Mouse (Mus musculus) heart, adult 2 months (tissue): ENCODE measurements at regions not wholly inside any gene's neighbourhood (a gene's known extent, or its start where the extent isn't known, plus 50 kb on each side); places are given as distances from the start of the nearest gene placed in this dataset.
"Not testable (repeated sequence)": the region's sequence is repeated elsewhere in the genome, so short reads cannot be mapped to it uniquely, and the experiment has no call there.

Experiments used
- DNase-seq, 2 experiments: peaks; one replicate each; pipeline ENCODE4 v3.0.0; 2021
- H3K27ac ChIP-seq: fragments of 200-600 bp; 2 replicates; pipeline ENCODE4 v1.8.1; 2022
- H3K27me3 ChIP-seq: fragments of 200-500 bp; 2 replicates; pipeline ENCODE4 v1.6.1; 2012; ENCODE audit warnings: mild to moderate bottlenecking, low read length, inconsistent platforms, mixed read lengths; ENCODE audit not compliant: control insufficient read depth, insufficient read depth
- H3K36me3 ChIP-seq: fragments of 200-500 bp; 2 replicates; pipeline ENCODE4 v1.6.1; 2012; ENCODE audit warnings: low read length, inconsistent platforms; ENCODE audit not compliant: control insufficient read depth, insufficient read depth
- H3K4me1 ChIP-seq: fragments of 200-500 bp; 2 replicates; pipeline ENCODE4 v1.6.1; 2011; ENCODE audit warnings: low read length; ENCODE audit not compliant: control insufficient read depth, insufficient read depth
- H3K4me3 ChIP-seq: fragments of 200-600 bp; 2 replicates; pipeline ENCODE4 v1.8.1; 2022
- H3K79me2 ChIP-seq: fragments of 200-500 bp; replicated peaks from 2 replicates; pipeline ENCODE4 v1.6.1; 2012; ENCODE audit warnings: mild to moderate bottlenecking, inconsistent platforms, low read length, moderate library complexity, mixed read lengths; ENCODE audit not compliant: control insufficient read depth, insufficient read depth
- H3K9ac ChIP-seq: fragments of 200-500 bp; 2 replicates; pipeline ENCODE4 v1.6.1; 2012; ENCODE audit warnings: low read depth, mild to moderate bottlenecking, control low read depth, inconsistent platforms, low read length, mixed read lengths
- CTCF ChIP-seq: fragments of 200-600 bp; IDR thresholded peaks from 2 replicates; pipeline ENCODE4 v1.8.1; 2022; ENCODE audit warnings: antibody characterized with exemption, mild to moderate bottlenecking, moderate library complexity
- EP300 ChIP-seq: fragments of 200-500 bp; IDR thresholded peaks from 2 replicates; pipeline ENCODE4 v1.6.1; 2011; ENCODE audit warnings: low read depth, low read length, control low read depth; ENCODE audit not compliant: insufficient read depth
- POLR2A ChIP-seq: fragments of 200-500 bp; IDR thresholded peaks from 2 replicates; pipeline ENCODE4 v1.6.1; 2011; ENCODE audit warnings: mild to moderate bottlenecking, low read depth, low read length, control low read depth; ENCODE audit not compliant: insufficient read depth
- WGBS: fragments of 180-500 bp; shearing (Covaris S2); methylation state at CpG from one replicate; pipeline ENCODE4 v1.1.7; 2018; 5-methylcytosine and 5-hydroxymethylcytosine counted together
- intact Hi-C: fragments of 180-260 bp; cut with DNase I; formaldehyde crosslinking; loops from one replicate; pipeline ENCODE4 v1.15.1; 2025

DNA sequence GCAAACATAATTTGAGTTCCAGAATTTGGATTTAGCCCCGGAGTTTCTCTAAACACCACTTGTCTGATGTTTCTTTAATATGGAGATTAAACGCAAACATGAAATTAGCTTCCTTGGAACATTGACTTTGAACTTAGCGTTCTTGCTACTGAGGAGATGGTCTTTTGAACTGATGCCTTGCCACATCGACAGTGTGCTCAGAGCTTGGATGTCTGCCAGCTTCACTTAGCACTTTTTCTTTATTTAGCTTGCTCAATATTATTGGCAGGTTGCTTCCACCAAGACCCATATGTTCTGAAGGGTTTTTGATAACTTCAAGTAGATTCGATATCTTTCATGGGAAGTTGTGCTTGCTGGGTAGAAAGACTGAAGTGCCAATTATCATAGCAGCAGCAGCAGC lies 143.5 kb downstream of the Mterf1b start:
- no peak for TF ChIP-seq CTCF
- no peak for TF ChIP-seq EP300
- TF ChIP-seq POLR2A: no peak
- no peak overlapping the region for H3K4me3 ChIP-seq
- H3K36me3 ChIP-seq: no peaks in the 10 kb centered on the region
- H3K27me3 ChIP-seq: no peaks in the 10 kb centered on the region
- intact Hi-C loops: no loop called here
- H3K27ac ChIP-seq: no peak overlapping the region
- no peak overlapping the region for H3K9ac ChIP-seq
- no peaks in the 10 kb centered on the region for H3K4me1 ChIP-seq
- DNase-seq: no peak
- H3K79me2 ChIP-seq: no peaks in the 10 kb centered on the region
- WGBS: 44% methylated on average over 5 of the region's 5 CpGs

DNA sequence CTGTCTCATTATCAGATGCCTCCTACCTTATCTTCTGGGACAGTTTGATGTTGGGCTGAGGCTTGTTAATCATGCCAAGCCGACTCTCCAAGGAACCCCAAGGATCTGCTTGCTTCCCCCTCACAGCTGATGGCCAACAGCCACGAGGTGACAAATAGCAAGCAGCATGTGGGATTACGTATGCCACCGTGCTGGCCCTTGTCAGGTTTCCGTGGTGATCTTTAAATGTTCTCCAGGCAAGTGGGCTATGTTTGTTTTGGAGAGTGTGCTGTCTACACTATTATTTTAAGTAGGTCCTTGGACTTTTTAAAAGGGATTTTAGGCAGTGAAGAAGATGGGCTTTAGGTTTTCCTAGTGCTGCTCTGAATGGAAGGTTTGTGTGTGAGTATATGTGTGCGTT lies 149.8 kb downstream of the Mterf1b start:
- no peaks in the 10 kb centered on the region for H3K36me3 ChIP-seq
- no peaks in the 10 kb centered on the region for H3K27me3 ChIP-seq
- H3K4me3 ChIP-seq: no peak overlapping the region
- intact Hi-C loops: no loop called here
- no peaks in the 10 kb centered on the region for H3K79me2 ChIP-seq
- no peaks in the 10 kb centered on the region for H3K4me1 ChIP-seq
- no peak overlapping the region for H3K9ac ChIP-seq
- TF ChIP-seq POLR2A: no peak
- TF ChIP-seq CTCF: no peak
- TF ChIP-seq EP300: no peak
- H3K27ac ChIP-seq: no peak overlapping the region
- DNase-seq: no peak
- WGBS: 33% methylated on average over 6 of the region's 6 CpGs

DNA sequence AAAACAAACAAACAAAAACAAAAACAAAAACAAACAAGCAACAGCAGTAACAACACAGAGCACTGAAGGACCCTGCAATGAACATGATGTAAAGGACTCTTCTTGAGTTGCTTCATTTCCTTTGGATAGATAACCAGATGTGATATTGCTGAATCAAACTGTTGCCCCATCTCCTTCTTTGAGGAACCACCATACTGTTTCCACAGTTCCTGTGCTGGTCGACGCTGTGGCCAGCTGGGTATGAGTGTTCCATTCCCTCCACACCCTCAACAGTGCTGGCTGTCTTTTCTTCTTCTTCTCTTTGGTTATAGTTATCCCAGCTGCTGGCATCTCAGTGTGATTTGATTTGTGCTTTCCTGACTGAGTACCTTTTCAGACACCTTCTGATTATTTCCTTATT lies 152.3 kb downstream of the Mterf1b start:
- Histone ChIP-seq H3K27ac (no peak overlapping the region), H3K27me3 (no peaks in the 10 kb centered on the region), H3K79me2 (no peaks in the 10 kb centered on the region), H3K4me1 (no peaks in the 10 kb centered on the region), H3K9ac (no peak overlapping the region), H3K36me3 (no peaks in the 10 kb centered on the region), H3K4me3 (no peak overlapping the region)
- TF ChIP-seq CTCF: no peak
- no peak for TF ChIP-seq EP300
- TF ChIP-seq POLR2A: no peak
- WGBS: 80% methylated on average over 2 of the region's 2 CpGs
- intact Hi-C loops: no loop called here
- DNase-seq: no peak

DNA sequence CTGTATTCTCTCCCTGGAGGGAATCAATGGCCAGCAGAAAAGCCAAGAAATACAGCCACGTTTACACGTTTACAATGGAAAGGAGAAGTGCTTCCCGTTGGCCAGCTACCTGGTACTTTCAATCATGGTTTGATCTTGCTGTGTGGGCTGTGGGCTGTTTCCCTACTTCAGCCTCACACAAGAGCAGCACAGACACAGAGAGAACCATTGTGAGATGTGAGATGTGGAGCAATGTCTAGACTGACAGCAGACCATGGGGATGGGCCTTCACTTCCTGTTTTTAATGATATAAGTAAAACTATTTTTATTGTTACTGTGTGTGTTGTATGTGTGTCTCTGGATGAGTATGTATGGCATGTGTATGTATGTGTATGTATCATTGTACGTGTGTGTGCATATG lies 156.2 kb downstream of the Mterf1b start:
- Histone ChIP-seq H3K79me2 (no peaks in the 10 kb centered on the region), H3K27me3 (no peaks in the 10 kb centered on the region), H3K4me3 (no peak overlapping the region), H3K36me3 (no peaks in the 10 kb centered on the region), H3K9ac (no peak overlapping the region), H3K27ac (no peak overlapping the region), H3K4me1 (no peaks in the 10 kb centered on the region)
- WGBS: 83% methylated on average over 4 of the region's 4 CpGs
- no peak for DNase-seq
- TF ChIP-seq EP300: no peak
- no peak for TF ChIP-seq CTCF
- no peak for TF ChIP-seq POLR2A
- intact Hi-C loops: no loop called here

DNA sequence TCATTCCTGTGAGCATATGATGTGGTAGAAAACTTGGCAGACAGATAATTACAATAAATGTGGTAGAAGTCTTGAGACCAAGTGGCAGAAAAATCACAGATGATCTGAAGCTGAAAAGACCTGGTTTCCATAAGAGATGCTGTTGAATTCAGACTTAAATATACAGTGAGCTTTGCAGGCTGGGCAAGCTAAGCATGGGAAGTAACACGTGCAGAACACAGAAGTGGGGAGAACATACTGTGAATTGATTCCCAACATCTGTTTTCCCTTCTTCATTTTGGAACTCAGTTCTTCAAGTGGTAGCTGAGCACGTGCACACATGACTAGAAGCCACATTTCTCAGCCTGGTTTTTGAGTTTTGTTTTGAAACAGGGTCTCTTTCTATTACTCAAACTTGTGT lies 157.8 kb downstream of the Mterf1b start:
- H3K79me2 ChIP-seq: no peaks in the 10 kb centered on the region
- no peak overlapping the region for H3K27ac ChIP-seq
- intact Hi-C loops: no loop called here
- no peak overlapping the region for H3K4me3 ChIP-seq
- TF ChIP-seq CTCF: no peak
- no peak for TF ChIP-seq POLR2A
- TF ChIP-seq EP300: no peak
- H3K9ac ChIP-seq: no peak overlapping the region
- H3K4me1 ChIP-seq: no peaks in the 10 kb centered on the region
- no peaks in the 10 kb centered on the region for H3K36me3 ChIP-seq
- H3K27me3 ChIP-seq: no peaks in the 10 kb centered on the region
- DNase-seq: no peak
- 74% methylated on average over 2 of the region's 2 CpGs for WGBS

DNA sequence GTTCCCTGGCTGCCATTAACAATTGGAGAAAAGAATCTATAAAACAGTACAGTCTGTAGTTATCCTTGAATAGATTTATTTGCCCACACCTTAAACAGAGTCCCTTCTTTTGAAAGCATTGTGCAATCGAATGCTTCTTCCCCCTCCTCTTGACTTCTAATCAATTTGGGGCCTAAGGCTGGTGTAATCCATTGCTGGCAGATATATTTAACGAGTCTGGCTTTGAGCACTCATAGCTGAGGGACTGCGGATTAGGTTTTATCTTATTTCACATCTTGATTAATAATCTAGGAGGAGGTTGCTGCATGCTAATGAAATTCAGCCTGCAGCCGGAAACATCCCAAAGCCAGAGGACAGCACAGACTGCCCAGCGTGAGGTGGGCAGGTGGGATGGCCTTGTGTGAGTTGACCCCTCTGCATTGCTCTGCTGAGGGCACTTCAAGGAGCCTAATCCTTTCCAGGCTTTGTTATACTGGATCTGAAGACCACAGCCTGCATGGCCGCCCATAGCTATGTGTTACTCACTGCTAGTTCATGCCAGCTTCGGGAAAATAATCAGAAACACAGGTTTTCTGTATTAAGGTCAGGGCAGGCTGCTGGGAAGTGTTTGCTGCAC lies 163.6 kb downstream of the Mterf1b start:
- WGBS: 85% methylated on average over 7 of the region's 7 CpGs
- TF ChIP-seq POLR2A (no peak), EP300 (no peak), CTCF (no peak)

DNA sequence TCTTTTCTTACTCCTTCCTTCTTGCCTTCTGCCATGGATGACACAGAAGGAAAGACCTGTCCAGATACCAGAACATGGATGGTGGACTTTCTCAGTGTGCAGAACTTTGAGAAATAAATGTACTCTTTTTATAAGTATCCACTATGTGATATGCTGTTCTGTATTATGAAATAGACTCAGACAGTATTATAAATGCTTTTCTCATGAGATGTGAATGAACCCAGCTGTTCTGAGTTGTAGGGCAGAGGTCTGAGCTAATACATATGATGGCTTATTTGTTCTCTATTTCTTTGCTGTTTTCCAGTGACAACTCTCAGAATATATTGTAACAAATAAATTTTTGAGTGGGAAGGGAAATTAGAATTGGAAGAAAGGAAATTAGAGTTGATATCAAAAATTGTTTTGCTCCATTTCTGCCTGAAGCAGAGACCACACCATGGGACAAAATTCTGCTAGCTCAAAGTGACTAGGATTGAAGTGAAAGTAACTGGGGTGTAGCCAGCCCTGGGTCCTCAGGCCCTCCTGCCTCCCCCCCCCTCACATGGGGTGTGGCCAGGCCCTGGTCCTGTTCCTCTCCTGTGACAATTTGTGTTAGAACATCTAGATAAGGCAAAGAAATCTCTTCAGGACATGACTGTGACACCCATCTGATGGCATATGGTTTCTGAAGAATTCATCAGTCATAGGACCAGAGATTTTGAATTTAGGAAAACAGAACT lies 164.5 kb downstream of the Mterf1b start:
- H3K79me2 ChIP-seq, H3K4me1 ChIP-seq, H3K27me3 ChIP-seq, DNase-seq, H3K9ac ChIP-seq, intact Hi-C loops, H3K27ac ChIP-seq, H3K36me3 ChIP-seq, H3K4me3 ChIP-seq: not testable (repeated sequence)

More for the DNA sequence above, 163.6 kb downstream of the Mterf1b start:
- Histone ChIP-seq H3K27ac (no peak overlapping the region), H3K4me3 (no peak overlapping the region), H3K9ac (no peak overlapping the region), H3K4me1 (no peaks in the 10 kb centered on the region), H3K79me2 (no peaks in the 10 kb centered on the region), H3K36me3 (no peaks in the 10 kb centered on the region), H3K27me3 (no peaks in the 10 kb centered on the region)
- intact Hi-C loops: no loop called here
- no peak for DNase-seq

DNA sequence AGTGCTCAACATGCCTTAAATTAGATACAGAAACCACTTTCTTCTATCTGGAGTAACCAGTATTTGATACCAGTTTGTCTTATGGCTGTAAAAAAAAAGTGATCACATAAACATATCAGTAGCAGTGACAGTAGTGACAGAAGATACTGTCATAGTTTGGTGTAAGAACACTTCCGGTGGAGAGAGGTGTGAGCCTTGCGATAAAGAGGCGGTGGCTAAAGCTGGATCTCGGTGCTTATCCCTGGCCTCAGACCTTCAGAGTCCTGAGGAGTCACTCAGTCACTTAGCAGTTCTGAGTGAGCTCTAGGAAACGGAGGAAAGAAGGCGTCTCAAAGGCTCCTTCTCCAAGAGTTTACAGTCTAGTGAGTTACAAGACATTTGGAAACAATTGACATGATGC lies 169.4 kb downstream of the Mterf1b start:
- H3K27ac ChIP-seq, H3K4me3 ChIP-seq, H3K79me2 ChIP-seq, H3K4me1 ChIP-seq, DNase-seq, H3K27me3 ChIP-seq, H3K36me3 ChIP-seq, H3K9ac ChIP-seq, intact Hi-C loops: not testable (repeated sequence)
- WGBS: 83% methylated on average over 6 of the region's 6 CpGs

DNA sequence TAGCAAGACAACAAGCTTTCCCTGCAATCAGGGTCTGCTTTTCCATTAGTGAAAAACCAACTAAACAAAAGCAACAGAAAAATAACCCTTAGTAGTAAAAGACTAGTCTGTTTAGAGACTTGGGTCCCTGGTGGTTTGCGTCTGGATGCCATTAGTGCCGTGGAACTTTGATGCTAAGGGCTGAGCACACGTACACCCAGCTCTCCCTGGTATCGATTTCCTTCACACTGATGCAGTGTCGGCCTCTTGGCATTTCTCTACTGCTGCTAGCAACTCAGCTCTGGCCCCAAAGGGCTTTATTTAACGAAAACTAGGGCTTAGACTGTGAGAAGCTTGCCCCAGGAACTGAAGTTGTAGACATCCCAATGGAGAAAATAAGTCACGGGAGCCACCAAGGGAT lies 192.6 kb downstream of the Mterf1b start:
- 64% methylated on average over 7 of the region's 7 CpGs for WGBS
- intact Hi-C loops: not testable (repeated sequence)

More for the DNA sequence above, 192.6 kb downstream of the Mterf1b start:
- not testable (repeated sequence) for H3K4me3 ChIP-seq, DNase-seq, H3K36me3 ChIP-seq, H3K9ac ChIP-seq, H3K27me3 ChIP-seq, H3K4me1 ChIP-seq, H3K79me2 ChIP-seq, H3K27ac ChIP-seq
